Mouse (Mus musculus): ENCODE measurements around the gene Mif4gd.

Mif4gd gene

DNA sequence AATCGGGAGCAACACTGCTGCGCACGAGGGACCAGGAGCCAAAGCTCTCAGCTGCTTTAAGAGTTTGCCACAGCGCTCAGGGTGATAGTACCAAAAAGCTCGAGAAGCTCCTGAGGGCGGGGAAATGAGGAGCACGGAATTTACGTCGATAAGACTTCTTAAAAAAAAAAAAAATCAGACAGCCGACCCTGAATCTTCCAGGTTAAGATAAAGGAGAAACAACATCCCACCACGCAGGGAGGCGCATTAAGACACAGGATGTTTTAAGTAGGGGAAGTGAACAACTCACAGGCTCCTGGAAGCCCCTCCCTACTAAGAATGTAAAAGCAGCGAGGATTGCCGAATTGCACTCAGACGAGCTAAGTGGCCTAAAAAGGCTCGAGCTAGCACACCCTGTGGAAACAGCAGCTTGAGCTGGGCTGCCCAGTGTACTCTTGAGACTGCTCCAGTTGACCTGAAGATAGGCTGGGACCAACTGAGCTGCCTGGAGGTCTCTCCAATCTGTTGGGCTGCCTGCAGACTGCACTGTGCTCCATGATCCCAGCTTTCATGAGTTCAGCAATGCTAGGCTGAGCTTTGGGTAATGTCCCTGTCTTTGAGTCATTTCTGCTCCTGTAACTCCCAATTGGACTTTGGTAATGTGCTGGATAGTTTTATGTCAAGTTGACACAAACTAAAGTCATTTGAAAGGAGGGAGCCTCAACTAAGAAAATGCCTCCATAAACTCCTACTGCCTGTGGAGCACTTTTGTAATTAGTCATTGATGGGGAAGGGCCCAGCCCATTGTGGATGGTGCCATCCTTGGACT, 573 bp upstream of the Mif4gd start:
- DNase-seq (ENCODE audit: low spot score): peak; percentile 21

DNA sequence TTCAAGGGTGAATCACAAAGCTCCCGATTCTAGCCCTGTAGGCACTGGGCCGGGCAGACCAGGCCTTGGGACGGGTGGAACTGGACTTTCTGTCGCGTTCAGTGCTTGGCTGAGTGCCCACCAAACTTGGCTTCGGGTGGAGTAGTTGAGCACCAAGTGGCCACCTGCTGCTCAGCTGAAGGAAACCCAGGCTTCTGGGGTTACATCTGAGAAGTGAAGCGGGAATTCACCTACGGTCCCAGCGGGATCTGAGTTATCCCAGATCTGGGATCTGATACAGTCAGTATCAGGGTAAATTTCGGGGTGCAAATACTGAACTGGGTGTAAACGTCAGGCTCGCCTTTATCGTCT, 735 bp downstream of the Mif4gd start:
- DNase-seq (ENCODE audit: low spot score): peak; percentile 81

DNA sequence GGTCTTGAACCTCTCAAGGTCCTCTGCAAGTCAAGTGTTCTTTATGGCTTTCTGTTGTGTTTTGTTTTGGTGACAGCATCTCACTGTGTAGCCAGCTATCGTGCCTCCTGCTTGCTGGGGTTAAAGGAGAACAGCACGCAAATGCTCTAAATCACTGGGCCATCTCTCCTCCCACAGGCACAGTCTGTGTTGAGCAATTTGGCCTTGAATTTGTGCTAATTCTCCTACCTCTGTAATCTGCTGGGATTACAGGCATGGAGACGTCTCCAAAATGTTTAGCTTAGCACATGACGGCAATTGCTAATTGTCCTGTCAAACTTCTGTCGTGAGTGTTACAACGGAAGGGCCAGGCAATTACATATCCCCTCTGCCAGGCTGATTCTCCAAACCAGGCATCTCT, 1.6 kb downstream of the Mif4gd start:
- DNase-seq (ENCODE audit: low spot score): no peak

DNA sequence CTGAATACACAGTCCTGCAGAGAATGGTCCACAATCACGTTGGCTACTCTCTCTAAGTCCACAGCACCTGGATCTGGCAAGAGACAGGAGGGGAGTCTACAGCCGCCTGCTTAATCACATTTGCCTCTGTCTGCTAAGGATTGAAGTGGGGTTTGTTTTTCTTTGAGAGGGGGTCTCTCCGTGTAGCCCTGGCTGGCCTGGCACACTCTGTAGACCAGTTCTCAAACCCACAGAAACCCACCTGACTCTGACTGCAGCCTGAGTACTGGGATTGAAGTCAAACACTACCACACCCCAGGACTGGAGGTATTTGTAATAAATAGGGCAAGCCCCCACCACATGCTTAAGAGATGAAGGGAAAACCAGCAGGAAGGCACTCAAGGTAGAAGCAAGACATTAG, 3.2 kb downstream of the Mif4gd start:
- DNase-seq (ENCODE audit: low spot score): no peak

DNA sequence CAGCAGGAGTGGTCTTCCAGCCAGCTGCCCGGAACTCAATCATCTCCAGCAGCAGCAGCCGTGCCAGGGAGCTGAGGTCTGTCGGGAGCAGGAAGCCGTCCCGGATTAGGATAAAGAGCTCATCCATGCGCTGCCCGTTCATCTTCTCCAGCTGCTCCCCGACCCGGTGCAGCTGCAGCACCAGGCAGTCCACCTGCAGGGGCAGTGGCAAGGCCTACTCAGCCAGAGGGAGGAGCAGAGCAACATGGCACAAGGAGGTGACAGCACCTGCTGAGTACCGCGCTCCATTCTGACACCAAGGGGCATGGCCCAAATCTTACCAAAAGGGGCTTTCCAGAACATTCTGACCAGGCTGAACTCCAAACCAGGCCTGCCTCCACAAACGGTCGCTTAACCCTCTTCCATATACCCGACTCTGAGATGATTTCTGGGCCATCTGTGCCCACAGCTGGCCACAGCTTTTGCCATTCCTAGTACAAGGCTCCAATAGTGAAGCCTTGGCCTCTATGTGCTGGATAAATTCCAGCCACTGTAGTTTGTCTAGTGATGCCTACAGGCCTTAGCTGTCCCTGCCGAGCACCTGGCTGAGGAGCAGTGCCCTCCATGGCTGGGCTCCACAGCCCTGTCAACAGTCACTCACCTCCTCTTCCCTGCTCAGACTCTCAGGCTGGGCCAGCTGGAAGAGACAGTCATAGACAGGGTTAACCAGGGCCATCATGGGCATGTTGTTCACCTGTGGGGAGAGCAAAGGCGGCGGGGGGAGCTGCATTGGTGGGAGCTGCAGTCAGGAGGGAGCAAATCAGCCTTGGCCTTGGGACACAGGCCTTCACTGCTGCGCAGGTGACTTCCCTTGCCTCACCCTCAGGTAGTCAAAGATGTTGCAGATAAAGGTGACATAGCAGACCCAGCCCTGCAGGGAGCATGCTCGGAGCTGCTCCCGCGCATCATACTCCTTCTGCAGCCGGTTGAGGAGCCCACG, 4.1 kb downstream of the Mif4gd start:
- no peak for DNase-seq (ENCODE audit: low spot score)

DNA sequence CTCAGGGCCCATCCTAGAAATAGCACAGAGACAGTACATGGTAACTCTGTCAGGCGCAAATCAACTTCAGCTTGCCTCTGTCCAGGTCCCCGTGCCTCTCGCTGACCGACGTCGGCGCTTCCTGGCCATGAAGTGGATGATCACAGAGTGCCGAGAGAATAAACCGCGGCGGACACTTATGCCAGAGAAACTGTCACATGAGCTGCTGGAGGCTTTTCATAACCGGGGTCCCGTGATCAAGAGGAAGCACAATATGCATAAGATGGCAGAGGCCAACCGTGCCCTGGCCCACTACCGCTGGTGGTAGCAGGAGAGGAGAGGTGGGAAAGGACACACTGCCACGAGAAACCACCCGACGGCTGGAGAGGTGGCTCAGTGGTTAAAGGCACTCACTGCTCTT, 6.0 kb downstream of the Mif4gd start:
- no peak for DNase-seq (ENCODE audit: low spot score)

DNA sequence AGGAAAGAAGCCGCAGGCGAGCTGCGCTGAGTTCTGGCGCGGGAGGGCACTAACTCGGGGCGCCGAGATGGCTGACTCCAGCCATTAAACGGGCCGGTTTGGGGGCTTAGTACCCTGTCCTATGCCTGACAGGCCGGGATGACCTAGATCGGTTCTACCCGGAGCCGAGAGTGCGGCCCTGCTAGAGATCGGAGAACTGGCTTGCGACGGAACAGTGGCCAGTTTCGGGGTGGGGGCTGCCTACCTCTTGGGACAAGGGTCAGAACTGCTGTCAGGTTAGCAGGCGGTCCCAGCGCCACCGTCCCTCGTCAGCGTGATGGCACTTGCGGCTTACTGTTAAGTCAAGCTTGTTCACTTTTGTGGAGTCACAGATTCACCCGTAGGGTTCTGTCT, 8.5 kb downstream of the Mif4gd start:
- no peak for DNase-seq (ENCODE audit: low spot score)

DNA sequence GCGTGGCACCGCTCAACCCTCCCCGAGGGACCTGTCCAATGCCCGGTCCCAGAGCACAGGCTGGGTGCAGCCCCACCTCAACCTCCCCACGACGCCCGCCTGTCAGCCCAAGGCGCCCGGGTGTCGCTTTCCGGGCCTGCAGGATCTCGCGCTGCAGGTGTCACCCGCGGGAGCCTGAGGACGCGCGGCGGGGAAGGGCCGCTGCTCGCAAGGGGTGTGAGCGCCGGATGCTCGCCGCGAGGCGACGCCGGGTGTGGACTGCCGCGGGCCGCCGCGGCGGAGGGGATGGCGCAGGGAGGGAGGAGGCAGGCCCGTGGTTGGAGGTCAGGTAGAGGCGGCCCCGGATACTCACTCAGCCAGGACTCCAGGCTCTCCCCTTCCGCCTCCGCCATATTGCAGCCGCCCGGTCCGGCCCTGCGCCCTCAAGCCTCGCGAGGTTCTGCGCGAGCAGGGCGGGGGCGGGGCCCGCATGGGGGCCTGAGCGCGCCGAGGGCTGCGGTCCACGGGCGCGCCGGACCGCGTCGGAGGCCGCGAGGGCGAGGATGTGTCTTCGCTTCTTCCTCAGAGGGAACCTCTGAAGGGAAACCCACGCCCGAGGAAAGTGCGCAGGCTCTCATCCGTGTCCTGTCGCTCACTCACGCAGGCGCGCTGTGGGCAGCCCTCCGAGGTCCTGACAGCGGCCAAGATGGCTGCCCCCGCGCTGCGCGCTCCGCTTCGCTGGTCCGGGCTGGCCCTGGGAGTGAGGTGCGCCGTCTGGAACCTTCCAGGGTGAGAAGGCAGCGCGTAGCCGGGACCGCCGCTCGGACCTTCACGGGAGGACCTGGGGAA, 9.1 kb downstream of the Mif4gd start, which contains the start of the genes Mrps7 and Gga3:
Mrps7 (plus strand) TSS at position 450 of the 828 bp plus-strand sequence.
Gga3 (minus strand) TSS at position 576 of the 828 bp plus-strand sequence.
- peak; percentile 93 for DNase-seq (ENCODE audit: low spot score)

DNA sequence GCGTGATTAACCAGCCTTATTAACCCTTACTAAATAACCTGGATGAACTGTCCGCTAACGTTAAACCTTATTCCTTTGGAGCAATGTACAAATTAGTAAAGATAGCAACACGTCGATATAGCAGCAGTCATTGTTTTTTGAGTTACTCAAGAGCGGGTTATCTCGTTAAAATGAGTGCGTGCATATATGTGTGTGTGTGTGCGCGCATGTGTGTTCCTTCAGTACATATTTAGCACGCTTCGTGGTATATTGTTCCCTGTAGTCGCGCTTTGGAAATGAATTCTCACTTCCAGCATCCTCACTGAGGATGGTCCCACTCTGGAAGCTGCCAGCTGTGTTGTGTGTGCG, 9.7 kb downstream of the Mif4gd start:
- DNase-seq (ENCODE audit: low spot score): no peak

DNA sequence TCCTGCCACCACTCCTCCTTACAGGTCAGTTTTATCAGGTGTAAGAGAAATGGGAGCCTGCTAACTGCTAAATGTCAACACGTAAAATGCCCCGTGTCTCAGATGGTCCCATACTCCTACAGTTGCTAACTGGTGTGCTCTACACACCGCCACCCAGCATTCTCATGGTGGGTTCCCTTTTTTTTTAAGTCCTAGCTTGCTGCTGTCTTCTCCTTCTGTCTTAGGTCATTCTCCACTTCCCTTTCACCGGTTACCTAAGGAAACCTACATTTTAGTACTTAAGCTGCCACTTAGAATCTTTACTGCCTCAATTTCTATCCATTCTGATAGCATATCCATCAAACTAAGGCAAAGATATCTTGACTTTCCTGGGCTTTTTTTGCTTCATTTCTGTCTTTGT, 11.6 kb downstream of the Mif4gd start:
- no peak for DNase-seq (ENCODE audit: low spot score)

DNA sequence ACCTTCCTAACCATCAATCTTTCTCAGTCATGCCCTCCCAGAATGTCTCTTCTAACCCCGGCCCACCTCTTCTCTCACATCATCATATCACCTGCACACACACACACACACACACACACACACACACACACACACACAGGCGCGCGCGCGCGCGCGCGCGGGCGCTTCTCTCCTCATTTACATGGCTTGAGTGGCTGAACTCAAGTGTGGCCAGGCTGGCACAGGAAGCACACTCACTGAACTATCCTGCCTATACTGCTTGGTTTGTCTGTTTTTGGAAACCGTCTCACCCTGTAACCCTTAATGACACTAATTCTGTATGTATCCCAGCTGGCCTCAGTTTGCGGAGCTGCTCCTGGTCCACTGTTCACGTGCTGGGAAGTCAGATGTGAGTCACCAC, 12.0 kb downstream of the Mif4gd start:
- no peak for DNase-seq (ENCODE audit: low spot score)

DNA sequence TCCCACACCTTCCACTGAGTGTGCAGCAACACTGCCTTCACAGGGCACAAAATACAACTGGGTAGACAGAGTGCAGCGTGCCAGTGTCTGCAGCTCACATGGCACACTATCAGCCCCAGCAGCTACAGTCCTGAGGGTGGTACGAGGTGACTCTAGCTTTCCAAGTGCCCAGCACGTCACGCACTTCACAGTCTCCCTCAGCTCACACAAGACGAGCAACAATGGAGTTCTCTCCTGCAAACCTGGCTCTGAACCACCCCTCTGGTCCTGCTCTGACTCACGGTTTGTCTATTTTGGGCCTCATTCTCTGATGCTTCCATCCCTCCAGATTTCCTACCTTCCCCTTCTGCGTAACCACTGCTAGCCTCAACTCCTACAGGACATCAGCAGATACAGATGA, 13.0 kb downstream of the Mif4gd start:
- no peak for DNase-seq (ENCODE audit: low spot score)

DNA sequence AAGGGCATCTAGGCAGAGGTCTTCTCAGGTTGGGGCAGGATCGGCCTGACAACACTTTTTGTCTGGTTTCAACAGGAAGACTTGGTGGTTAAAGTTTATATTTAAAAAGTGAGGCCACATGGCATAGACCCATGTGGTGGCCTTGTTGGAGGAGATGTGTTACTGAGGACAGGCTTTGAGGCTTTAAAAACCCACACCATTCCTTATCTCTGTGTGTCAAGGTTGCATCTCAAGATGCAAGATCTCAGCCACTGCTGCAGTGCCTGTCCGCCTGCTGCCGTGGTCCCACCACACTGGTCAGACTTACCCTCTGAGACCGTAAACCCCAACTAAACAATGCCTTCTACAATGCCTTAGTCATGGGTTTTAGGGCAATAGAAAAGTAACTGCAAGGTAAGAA, 14.5 kb downstream of the Mif4gd start:
- no peak for DNase-seq (ENCODE audit: low spot score)

DNA sequence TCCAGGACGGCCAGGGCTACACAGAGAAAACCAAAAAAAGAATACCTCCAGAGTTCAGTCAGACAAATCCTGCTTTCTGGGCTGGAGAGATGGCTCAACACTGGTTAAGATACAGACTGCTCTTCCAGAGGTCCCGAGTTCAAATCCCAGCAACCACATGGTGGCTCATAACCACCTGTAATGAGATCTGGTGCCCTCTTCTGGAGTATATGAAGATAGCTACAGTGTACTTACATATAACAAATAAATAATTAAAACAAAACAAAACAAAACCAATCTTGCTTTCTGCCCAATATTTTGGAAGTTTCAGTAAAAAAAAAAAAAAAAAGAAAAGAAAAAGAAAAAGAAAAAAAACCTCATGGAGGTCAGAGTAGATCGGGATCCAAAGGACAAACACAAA, 17.6 kb downstream of the Mif4gd start:
- DNase-seq (ENCODE audit: low spot score): no peak

DNA sequence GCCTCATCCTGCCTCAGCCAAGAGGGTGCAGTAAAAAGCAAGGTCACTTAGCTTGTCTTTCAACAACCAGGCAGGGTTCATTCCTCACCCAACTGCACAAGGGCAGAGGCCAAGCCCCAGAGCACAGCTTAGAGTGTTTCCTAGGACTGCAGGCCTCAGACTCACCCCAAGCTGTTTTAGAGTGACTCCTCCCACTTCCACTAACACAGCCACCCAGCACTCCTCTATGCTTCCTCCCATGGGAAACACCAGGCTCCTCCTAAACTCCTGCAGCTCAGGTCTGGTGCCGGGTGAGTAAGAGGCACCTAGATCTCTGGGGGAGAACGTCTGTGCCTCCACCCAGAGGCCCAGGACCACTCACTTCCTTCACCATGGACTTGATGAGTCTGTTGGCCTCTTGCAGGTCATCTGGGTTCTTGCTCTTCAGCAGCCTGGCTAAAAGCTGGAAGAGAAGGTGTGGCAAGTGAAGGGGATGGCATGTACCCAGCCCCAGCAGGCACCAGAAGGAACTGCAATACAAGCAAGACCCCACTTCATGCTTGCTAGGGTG, 22.2 kb downstream of the Mif4gd start:
- DNase-seq (ENCODE audit: low spot score): no peak

DNA sequence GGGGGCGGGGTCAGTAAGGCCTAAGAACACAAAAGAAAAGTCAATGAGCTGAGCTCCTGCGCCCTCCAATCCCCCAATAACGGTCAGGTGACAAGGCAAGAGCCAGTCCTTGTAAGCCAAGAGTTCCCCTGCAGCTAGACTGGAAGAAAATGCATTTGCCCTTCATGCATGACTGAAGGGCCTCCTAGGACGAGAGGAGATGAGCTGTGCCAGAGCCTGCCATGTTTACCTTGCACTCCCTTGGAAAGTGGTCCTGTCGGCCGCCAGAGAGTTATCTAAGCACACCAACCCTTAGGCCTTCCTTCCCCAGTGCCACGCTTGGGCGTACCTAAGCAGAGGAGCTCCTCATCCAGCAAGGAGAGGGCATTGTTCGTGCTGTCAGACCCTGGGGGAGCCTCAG, 24.8 kb downstream of the Mif4gd start:
- no peak for DNase-seq (ENCODE audit: low spot score)

DNA sequence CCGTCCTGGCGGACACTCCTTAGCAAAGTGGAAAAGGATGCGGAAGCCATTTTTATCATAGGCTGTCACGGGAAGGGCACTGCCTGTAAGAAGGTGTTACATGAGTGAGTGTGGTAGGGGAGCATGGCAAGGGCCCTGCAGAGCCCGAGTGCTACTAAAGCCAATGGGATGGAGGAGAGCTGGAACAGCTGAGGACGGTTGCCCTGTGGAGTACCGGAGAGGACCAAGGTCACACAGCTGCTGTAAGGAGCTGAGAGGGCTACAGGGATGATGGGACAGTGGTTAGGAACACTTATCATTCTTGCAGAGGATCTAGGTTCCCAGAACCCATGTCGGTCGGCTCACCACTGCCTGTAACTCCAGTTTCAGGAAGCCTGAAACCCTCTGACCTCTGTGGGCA, 26.4 kb downstream of the Mif4gd start:
- no peak for DNase-seq (ENCODE audit: low spot score)

DNA sequence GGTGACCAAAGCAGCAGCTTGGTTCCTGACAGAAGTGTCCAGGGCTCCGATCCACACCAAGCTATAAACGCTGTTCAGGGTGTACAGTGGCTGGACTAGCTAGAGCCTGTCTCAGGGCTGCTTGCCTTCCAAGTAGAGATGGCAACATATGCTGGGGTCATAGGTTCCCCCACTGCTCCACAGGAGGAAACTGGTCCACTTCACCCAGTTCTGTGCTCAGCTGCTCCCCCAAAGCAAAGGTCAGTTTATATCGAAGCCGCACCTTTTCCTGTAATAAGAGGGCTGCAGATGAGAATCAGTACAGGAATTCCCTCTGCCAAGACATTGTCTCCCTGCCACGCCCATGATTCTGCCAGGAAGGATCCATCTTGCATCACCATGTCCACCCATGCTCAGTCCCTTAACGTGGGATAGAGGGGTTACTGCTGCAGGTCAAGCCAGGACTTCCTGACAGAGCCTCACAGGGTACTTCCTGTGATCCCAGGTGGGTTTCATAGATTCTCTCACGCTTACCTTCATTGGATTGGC, 27.1 kb downstream of the Mif4gd start:
- no peak for DNase-seq (ENCODE audit: low spot score)

DNA sequence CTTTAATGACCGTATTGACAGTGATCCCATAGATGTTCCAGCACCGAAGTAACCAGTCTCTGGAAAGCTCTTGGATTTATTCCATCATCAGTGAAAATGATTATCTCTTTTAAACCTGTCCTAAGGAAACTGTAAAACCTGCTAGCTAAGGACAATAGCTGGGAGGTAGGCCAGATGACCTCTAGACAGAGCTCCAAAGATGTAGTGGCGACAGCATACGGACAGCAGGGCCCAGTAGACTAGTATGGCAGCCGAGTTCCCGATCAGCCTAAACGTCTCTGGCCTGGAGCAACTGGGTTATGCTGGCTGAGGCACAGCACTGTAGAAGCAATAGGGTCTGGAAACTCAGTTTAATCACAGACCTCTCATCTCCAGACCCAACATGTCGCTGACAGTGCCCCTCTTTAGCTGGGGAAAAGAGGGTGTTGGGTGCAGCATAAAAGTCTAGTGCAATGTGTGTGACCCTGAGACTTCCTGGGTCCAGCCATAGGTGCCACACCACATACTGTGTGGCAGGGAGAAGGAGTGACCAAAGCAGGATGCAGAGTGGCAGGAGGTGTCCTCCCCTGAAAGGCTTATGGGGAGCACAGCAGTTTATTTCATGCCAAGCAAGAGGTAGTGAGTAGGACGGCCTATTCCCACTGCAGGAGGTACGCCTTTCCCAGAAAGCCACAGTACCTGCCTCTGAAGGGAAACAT, 28.2 kb downstream of the Mif4gd start:
- DNase-seq (ENCODE audit: low spot score): no peak

DNA sequence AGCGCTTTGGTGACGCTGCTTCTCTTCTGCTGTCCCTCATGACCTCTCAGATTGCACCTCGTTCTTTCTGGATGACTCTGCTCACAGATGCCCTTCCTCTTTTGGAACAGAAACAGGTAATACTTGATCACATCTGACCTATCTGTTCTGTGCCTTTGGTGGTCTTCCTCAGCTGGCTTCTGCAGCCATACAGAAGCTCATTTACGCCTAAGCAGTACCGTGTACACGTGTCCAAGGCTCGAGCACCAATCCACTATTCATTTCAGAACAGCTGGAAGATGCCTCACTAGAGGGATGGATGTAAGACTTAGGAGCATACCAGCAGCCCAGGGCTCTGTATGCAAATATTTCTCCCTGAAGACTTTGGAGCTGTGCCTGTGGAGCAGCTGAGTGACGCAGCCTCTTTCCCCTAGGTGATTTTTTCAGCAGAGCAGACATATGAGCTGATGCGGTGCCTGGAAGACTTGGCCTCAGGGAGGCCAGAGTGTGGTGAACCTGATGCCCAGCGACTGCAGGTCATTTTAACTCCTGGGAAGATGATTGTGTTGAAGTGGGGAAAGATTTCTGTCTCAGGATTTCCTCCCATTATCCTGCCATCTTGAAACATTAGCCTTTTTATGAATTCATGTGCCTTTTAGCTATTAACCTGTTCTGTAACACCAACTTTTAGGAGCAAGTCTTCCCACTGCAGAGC, 29.7 kb downstream of the Mif4gd start:
- no peak for DNase-seq (ENCODE audit: low spot score)

DNA sequence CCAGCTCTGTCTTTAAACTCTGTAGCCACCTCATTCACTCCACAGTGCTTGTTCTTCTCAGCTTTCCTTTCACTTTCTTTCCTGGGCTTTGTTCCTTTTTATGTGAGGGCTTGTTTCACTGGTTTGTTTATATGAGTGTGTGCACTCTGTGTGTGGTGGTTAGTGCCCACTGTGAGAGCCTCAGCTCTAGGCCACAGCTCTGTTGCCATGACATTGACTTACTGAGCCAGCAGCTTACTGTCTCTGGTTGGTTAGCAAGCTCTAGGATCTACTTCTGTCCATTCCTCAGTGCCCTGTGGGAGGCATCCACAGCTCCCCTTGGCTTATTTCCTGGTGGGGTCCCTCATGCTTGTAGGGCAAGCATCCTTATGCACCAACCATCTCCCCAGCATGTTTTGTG, 33.7 kb downstream of the Mif4gd start:
- DNase-seq (ENCODE audit: low spot score): no peak

All from ovary, postnatal 36 days (tissue).